27 mouse cellular contexts compared by ENCODE assay signal in genomic region chr17:34292570-34292969, GRCm38 (mm10). TPM values are rescaled to one million over a fixed set of nuclear protein-coding genes. Genes with fewer than 3 reads are reported as not detected.
"Had no signal": no experiment of that assay in that cellular context is flagged by ENCODE, and none has a peak within 500 bp of the region (broad histone marks: within the 10 kb centered on the region; RNA-seq: fewer than 3 reads in every experiment).

No protein-coding gene starts in this region.

- H3K27me3 ChIP-seq: intestine, embryonic 15.5 days had no signal

- H3K27ac ChIP-seq: gastrocnemius, adult 2 months; heart, adult 2 months; hindbrain, embryonic 10.5 days; hindbrain, embryonic 12.5 days; hindbrain, embryonic 14.5 days; intestine, embryonic 15.5 days; layer of hippocampus, adult 2 months; left cerebral cortex, adult 2 months; limb, embryonic 10.5 days; limb, embryonic 12.5 days had no signal

- H3K4me1 ChIP-seq: heart, embryonic 12.5 days; intestine, embryonic 15.5 days; limb, embryonic 12.5 days had no signal

- H3K4me3 ChIP-seq: gastrocnemius, adult 2 months; heart, adult 2 months; heart, embryonic 12.5 days; hindbrain, embryonic 10.5 days; hindbrain, embryonic 12.5 days; intestine, embryonic 15.5 days; layer of hippocampus, adult 2 months; left cerebral cortex, adult 2 months; limb, embryonic 10.5 days; limb, embryonic 12.5 days had no signal

- H3K36me3 ChIP-seq: heart, embryonic 12.5 days; hindbrain, embryonic 10.5 days; hindbrain, embryonic 12.5 days; intestine, embryonic 15.5 days; limb, embryonic 10.5 days; limb, embryonic 12.5 days had no signal

- DNase-seq: gastrocnemius, adult 2 months; gastrocnemius, postnatal 10 days; gastrocnemius, postnatal 25 days; heart, adult 2 months; heart, postnatal 10 days; heart, postnatal 4 days; kidney, adult 18-20 months; kidney, adult 8-10 months; kidney, postnatal 10 days; kidney, postnatal 25 days; kidney, postnatal 4 days; liver had no signal

RNA-seq across cellular contexts. Expression of gene H2-Aa, which starts 4.9 kb away (rescaled TPM):
- polyA plus RNA-seq: hindbrain, embryonic 10.5 days; limb, embryonic 10.5 days; limb, embryonic 12.5 days; liver, embryonic 11.5 days had no signal

RNA-seq across cellular contexts. Expression of gene H2-Eb2, which starts 32.9 kb away (rescaled TPM):
- polyA plus RNA-seq: frontal cortex, adult 2 months; heart, embryonic 12.5 days; heart, embryonic 14.5 days; hindbrain, embryonic 10.5 days; intestine, embryonic 15.5 days; intestine, postnatal 0 days; limb, embryonic 10.5 days; limb, embryonic 14.5 days; liver, embryonic 11.5 days had no signal

RNA-seq across cellular contexts. Expression of gene H2-Ob, which starts 53.9 kb away (rescaled TPM):
- polyA plus RNA-seq: heart, embryonic 14.5 days; hindbrain, embryonic 12.5 days; hindbrain, embryonic 14.5 days; kidney, embryonic 14.5 days; limb, embryonic 10.5 days; limb, embryonic 12.5 days; liver, embryonic 11.5 days had no signal
